Mouse (Mus musculus): Measurements from ENCODE around the gene Mtnr1a. TPM values are rescaled to one million over a fixed set of nuclear protein-coding genes. Genes with fewer than 3 reads are reported as not detected.
A peak's percentile ranks its signal among the peaks of the same experiment; 100 is the strongest.
"Not testable (repeated sequence)": the region's sequence is repeated elsewhere in the genome, so short reads cannot be mapped to it uniquely, and the experiment has no call there.

The Mtnr1a gene
- not detected for total RNA-seq (2021)
- long read RNA-seq, experiment 1, result 0 reads
- long read RNA-seq, experiment 2, result 0 reads

- DNase-seq, result peak; percentile 92 to 93
These were observed at the start of gene Mtnr1a for GRCm38 (mm10) chr8:45068759-45069386. Mtnr1a (plus strand) TSS chr8:45069137.

GRCm38 (mm10) chr8:45019241-45019640 lies 49.7 kb upstream of the Mtnr1a start:
- DNase-seq, result no peak

GRCm38 (mm10) chr8:45021171-45021570 lies 47.8 kb upstream of the Mtnr1a start:
- no peak for DNase-seq

- DNase-seq, result no peak
These were observed 46.8 kb upstream of the Mtnr1a start for GRCm38 (mm10) chr8:45021911-45022665.

- no peak for DNase-seq
These were observed 40.8 kb upstream of the Mtnr1a start for GRCm38 (mm10) chr8:45028081-45028497.

GRCm38 (mm10) chr8:45038350-45038749 lies 30.6 kb upstream of the Mtnr1a start:
- DNase-seq, result peak in 1 of 2 experiments; percentile 15

GRCm38 (mm10) chr8:45044160-45044559 lies 24.8 kb upstream of the Mtnr1a start:
- DNase-seq, result no peak

GRCm38 (mm10) chr8:45050451-45050850 lies 18.5 kb upstream of the Mtnr1a start:
- DNase-seq, result no peak

- DNase-seq, result no peak
These were observed 17.7 kb upstream of the Mtnr1a start for GRCm38 (mm10) chr8:45051236-45051635.

- DNase-seq, result no peak
These were observed 16.7 kb upstream of the Mtnr1a start for GRCm38 (mm10) chr8:45052205-45052604.

GRCm38 (mm10) chr8:45052618-45053017 lies 16.3 kb upstream of the Mtnr1a start:
- DNase-seq, result no peak

- DNase-seq, result no peak
These were observed 13.4 kb upstream of the Mtnr1a start for GRCm38 (mm10) chr8:45055500-45055899.

GRCm38 (mm10) chr8:45056810-45057209 lies 12.1 kb upstream of the Mtnr1a start:
- DNase-seq, result peak in 1 of 2 experiments; percentile 10

- DNase-seq, result no peak
These were observed 8.9 kb upstream of the Mtnr1a start for GRCm38 (mm10) chr8:45060083-45060482.

GRCm38 (mm10) chr8:45062311-45062710 lies 6.6 kb upstream of the Mtnr1a start:
- DNase-seq, result no peak

- DNase-seq, result no peak
These were observed 5.7 kb upstream of the Mtnr1a start for GRCm38 (mm10) chr8:45062982-45063924.

- no peak for DNase-seq
These were observed 4.6 kb upstream of the Mtnr1a start for GRCm38 (mm10) chr8:45064197-45064869.

- not testable (repeated sequence) for DNase-seq
These were observed 3.5 kb upstream of the Mtnr1a start for GRCm38 (mm10) chr8:45065391-45065790.

- DNase-seq, result no peak
These were observed 2.0 kb downstream of the Mtnr1a start for GRCm38 (mm10) chr8:45070949-45071348.

- no peak for DNase-seq
These were observed 11.9 kb downstream of the Mtnr1a start for GRCm38 (mm10) chr8:45080850-45081249.

GRCm38 (mm10) chr8:45093599-45093998 lies 24.7 kb downstream of the Mtnr1a start:
- no peak for DNase-seq

Data from adrenal gland, postnatal 36 days (tissue).